Mouse (Mus musculus) hindbrain, embryonic 11.5 days (tissue): ENCODE results near the gene Gm20388. TPM values are rescaled to one million over a fixed set of nuclear protein-coding genes. Genes with fewer than 3 reads are reported as not detected.
A peak's percentile ranks its signal among the peaks of the same experiment; 100 is the strongest.

Source experiments
- ATAC-seq: fragments of 200-750 bp; cut with Nextera tagmentation; 2 replicates; pipeline ENCODE4 v1.8.0; 2017; ENCODE audit warnings: mild to moderate bottlenecking, moderate TSS enrichment, moderate library complexity; ENCODE audit not compliant: low FRiP score
- DNase-seq: peaks from one replicate; pipeline ENCODE4 v3.0.0-alpha.2; 2015; ENCODE audit warnings: low spot score
- H3K27ac ChIP-seq: fragments of 300-500 bp; sonication (generic); 2 replicates; pipeline ENCODE4 v1.5.1; 2014; ENCODE audit warnings: mild to moderate bottlenecking, low read depth, low read length
- H3K27me3 ChIP-seq: fragments of 300-500 bp; sonication (generic); 2 replicates; pipeline ENCODE4 v1.6.1; 2014; ENCODE audit warnings: mild to moderate bottlenecking, low read length, moderate library complexity, mixed read lengths; ENCODE audit not compliant: control insufficient read depth, insufficient read depth
- H3K36me3 ChIP-seq: fragments of 300-500 bp; sonication (generic); 2 replicates; pipeline ENCODE4 v1.6.1; 2014; ENCODE audit warnings: mild to moderate bottlenecking, low read length, moderate library complexity, mixed read lengths; ENCODE audit not compliant: control insufficient read depth, insufficient read depth
- H3K4me1 ChIP-seq: fragments of 300-500 bp; sonication (generic); replicated peaks from 2 replicates; pipeline ENCODE4 v1.6.1; 2014; ENCODE audit warnings: low read length, mixed read lengths; ENCODE audit not compliant: control insufficient read depth, insufficient read depth
- H3K4me2 ChIP-seq: fragments of 300-500 bp; sonication (generic); replicated peaks from 2 replicates; pipeline ENCODE4 v1.6.1; 2014; ENCODE audit warnings: mild to moderate bottlenecking, low read depth, low read length
- H3K4me3 ChIP-seq: fragments of 300-500 bp; sonication (generic); 2 replicates; pipeline ENCODE4 v1.5.1; 2014; ENCODE audit warnings: low read depth, low read length
- H3K9ac ChIP-seq: fragments of 300-500 bp; sonication (generic); 2 replicates; pipeline ENCODE4 v1.6.1; 2014; ENCODE audit warnings: low read depth, low read length
- H3K9me3 ChIP-seq: fragments of 300-500 bp; sonication (generic); 2 replicates; pipeline ENCODE4 v1.6.1; 2016; ENCODE audit warnings: low read length; ENCODE audit not compliant: control insufficient read depth
- WGBS: fragments of 180-500 bp; shearing (Covaris S2); extraction: QIAGEN DNeasy Blood & Tissue Kit; methylation state at CpG from one replicate; pipeline ENCODE4 v1.1.7; 2014; 5-methylcytosine and 5-hydroxymethylcytosine counted together
- polyA plus RNA-seq: library from polyadenylated mRNA; unstranded; fragments of >200 nt; fragmentation: Nextera tagmentation; extraction: Ambion mirVana; gene quantifications from 2 replicates; pipeline ENCODE4 v1.2.1, GENCODE M21; 2014

The Gm20388 gene
- polyA plus RNA-seq, 1 experiment from 2014 or later: 11.8 TPM

DNA sequence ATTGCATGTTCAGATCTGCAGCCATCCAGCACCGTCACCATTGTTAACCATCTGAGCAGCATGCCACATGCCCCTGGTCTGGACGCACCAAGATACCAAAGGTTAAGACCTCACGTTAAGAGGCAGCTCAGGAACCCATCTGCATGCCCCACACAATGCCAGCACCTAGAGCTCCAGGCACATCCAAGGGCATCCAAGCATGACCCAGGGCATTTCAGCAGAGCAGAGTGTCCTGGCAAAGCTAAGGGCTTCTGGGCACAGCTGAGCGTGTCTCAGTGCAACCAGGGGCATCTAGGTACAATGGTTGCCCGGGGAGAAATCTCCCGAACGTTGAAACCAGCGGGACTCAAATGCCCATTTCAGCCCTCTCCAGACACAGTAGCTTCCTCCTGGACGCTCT is 2690.0 kb downstream of the Gm20388 start:
- Histone ChIP-seq H3K9me3 (no peaks in the 10 kb centered on the region), H3K27me3 (no peaks in the 10 kb centered on the region), H3K27ac (no peak overlapping the region), H3K4me1 (no peaks in the 10 kb centered on the region), H3K4me3 (no peak overlapping the region), H3K4me2 (no peak overlapping the region), H3K9ac (no peak overlapping the region), H3K36me3 (no peaks in the 10 kb centered on the region)
- ATAC-seq (no peak), DNase-seq (no peak)
- WGBS: 94% methylated on average over 9 of the region's 9 CpGs

DNA sequence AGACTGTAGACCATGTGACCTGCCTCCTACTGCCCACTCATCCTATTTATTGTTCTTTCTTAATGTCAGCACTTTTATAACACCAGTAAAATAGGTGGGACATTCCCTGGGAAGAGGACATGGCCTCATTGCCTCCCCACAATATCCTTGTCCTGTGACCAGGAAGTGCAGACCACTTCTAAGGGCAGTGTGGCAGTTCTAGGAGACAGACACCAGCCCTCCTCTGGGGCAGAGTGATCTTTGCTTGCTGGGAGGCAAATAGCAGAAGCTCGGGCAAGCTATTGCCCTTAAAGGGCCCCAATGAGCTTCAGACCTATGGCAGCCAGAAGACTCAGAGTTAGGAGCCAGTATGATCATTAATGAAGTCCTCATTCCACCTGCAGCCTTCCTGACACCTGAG is 2694.0 kb downstream of the Gm20388 start:
- H3K9ac ChIP-seq: no peak overlapping the region
- DNase-seq (no peak), ATAC-seq (no peak)
- H3K4me3 ChIP-seq: no peak overlapping the region
- no peaks in the 10 kb centered on the region for H3K36me3 ChIP-seq
- H3K27me3 ChIP-seq: no peaks in the 10 kb centered on the region
- no peak overlapping the region for H3K27ac ChIP-seq
- H3K9me3 ChIP-seq: no peaks in the 10 kb centered on the region
- H3K4me1 ChIP-seq: no peaks in the 10 kb centered on the region
- H3K4me2 ChIP-seq: no peak overlapping the region
- 89% methylated on average over 1 of the region's 1 CpGs for WGBS

DNA sequence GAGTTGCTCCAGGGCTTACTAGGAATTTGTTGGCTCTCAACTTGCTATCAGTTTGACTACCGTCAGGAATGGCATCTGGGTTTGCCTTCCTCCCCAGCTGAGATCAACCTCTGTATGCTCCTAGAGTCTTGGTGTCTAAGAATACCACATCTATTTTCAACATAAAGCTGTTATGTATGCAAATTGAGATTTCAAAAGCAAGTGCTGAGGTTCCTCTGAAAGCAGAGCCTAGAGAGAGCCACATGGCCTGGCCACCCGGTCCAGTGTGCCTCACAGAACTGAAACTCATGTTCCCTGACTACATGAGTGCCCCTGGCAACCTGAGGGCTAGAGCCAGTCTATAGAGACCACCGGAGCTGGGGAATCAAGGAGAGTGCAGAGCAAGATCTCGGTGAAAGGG is 2694.7 kb downstream of the Gm20388 start:
- Histone ChIP-seq H3K27me3 (no peaks in the 10 kb centered on the region), H3K4me1 (no peaks in the 10 kb centered on the region), H3K4me2 (no peak overlapping the region), H3K36me3 (no peaks in the 10 kb centered on the region), H3K9me3 (no peaks in the 10 kb centered on the region), H3K27ac (no peak overlapping the region), H3K9ac (no peak overlapping the region), H3K4me3 (no peak overlapping the region)
- no peak for ATAC-seq
- DNase-seq: no peak
- 82% methylated on average over 4 of the region's 4 CpGs for WGBS

DNA sequence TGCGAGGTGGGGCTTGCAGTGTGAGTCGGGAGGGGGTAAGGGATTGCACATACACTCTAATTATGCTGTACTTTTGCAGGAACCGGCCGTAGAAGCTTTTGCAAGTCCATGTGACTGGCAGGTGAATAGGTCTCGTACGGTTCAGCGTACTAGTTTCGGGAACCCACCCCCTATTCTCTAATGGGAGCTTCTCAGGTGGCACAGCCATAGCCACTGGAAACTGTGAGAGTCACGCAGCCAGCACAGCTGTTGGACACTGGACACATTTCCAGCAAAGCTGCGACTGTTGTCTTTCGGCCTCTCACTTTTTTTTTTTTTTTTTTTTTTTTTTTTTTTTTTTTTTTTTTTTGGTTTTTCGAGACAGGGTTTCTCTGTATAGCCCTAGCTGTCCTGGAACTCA is 2696.2 kb downstream of the Gm20388 start:
- Histone ChIP-seq H3K9me3 (no peaks in the 10 kb centered on the region), H3K9ac (no peak overlapping the region), H3K4me1 (peaks cover 2% of the 10 kb centered on the region; the same call in 1 of the 2 replicates), H3K36me3 (no peaks in the 10 kb centered on the region), H3K27ac (no peak overlapping the region), H3K4me2 (no peak overlapping the region), H3K27me3 (no peaks in the 10 kb centered on the region), H3K4me3 (no peak overlapping the region)
- 88% methylated on average over 11 of the region's 12 CpGs for WGBS
- DNase-seq (no peak), ATAC-seq (no peak)

DNA sequence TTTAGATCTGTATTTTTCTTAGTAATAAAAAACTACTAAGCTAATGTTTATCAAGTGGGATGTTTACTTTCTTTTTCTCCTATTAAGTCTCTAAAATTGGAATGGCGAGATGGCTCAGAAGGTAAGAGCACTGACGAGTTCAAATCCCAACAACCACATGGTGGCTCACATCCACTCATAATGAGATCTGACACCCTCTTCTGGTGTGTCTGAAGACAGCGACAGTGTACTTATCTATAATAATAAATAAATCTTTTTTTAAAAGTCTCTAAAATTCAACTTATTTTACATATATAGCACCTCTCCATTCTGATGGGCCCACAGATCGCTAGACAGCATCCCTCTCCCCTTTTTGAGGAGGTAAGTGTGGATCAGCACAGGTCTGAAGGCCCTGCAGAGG is 2699.6 kb downstream of the Gm20388 start:
- ATAC-seq (no peak), DNase-seq (no peak)
- Histone ChIP-seq H3K4me2 (peak overlapping the region; percentile 93; the same call in 1 of the 2 replicates), H3K9me3 (no peaks in the 10 kb centered on the region), H3K27ac (no peak overlapping the region), H3K36me3 (no peaks in the 10 kb centered on the region), H3K27me3 (no peaks in the 10 kb centered on the region), H3K4me1 (peaks cover 2% of the 10 kb centered on the region; the same call in 1 of the 2 replicates), H3K9ac (no peak overlapping the region), H3K4me3 (no peak overlapping the region)
- WGBS: 61% methylated on average over 4 of the region's 4 CpGs

DNA sequence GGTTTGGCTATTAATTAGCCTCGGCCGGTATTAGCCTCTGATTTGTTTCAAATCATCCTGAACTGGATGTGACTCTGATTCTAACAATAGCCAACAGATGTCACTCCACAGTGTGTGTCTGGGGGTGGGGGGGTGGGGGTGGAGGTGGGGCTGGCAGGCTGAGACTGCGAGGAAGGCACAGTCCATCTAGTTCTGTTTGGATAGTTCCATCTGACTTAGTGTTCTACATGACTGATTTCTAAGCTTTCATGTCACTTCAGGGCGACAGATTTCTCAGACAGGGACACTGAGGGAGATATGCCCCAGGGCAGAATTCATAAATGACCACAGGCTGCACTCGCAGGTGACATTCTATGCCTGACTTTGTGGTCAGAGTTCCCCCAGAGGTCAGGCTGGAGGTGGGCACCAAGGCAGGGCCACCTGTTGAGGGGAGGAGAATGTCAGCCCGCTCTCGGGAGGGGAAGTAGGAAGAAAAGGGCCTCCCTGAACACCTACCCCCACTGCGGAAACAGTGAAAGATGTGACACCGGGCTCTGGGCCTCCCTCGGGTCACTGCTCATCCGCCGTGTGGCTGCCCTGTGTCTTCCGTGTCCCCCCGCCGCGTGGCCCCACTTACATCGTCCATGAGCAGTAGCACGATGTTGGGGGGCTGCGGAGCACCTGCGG is 2700.1 kb downstream of the Gm20388 start:
- ATAC-seq: peak; percentile 15

DNA sequence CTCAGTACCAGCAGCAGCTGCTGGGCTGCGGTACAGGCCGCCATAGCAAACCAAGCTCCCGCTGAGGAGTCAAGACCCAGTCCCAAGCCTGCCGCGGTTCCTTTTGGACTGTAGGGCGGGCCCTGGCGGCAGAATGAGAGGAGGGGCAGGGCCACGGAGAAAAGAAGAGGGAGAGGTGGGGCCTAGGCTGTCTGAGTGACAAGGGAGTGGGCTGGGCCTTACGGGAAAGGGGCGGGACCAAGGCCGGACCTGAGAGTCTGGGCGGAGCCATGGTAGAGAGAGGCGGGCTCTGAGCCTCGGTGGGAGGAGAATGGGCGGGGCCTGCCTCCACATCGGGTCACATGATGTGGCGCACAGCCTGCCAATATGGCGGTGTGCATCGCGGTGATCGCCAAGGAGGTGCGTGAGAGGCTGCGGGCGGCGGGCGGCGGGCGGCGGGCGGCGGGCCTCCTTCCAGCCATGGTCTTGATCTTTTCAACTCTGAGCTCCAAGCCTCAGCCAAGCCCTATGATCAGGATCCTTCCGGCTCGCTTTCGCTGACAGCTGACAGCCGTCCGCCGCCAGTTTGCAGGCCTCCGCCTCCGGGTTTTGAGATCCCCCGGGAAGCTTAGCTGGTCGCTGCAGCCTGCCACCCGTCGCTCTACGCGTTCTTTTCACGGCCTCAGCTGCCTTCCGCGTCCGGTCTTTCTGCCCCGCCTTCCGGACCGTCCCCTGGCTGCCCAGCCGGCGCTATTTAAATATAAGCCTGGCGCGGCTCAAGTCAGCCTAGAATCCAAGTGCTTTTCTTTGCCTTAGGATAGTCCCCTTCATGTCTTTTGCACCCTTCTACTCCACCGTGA is 2700.9 kb downstream of the Gm20388 start, which contains the start of the genes Galns and Trappc2l:
TSS of gene Galns (minus strand) at position 169 of the 839 bp plus-strand sequence.
TSS of gene Trappc2l (plus strand) at position 346 of the 839 bp plus-strand sequence.
- ATAC-seq (peak; percentile 96), DNase-seq (peak; percentile 99)
- Histone ChIP-seq H3K9ac (peak within 1 kb of the TSS; percentile 70), H3K4me3 (peak within 1 kb of the TSS; percentile 66), H3K27me3 (no peaks in the 10 kb centered on the region), H3K4me1 (peaks cover 2% of the 10 kb centered on the region; the same call in 1 of the 2 replicates), H3K27ac (peak within 1 kb of the TSS; percentile 77), H3K9me3 (no peaks in the 10 kb centered on the region), H3K36me3 (no peaks in the 10 kb centered on the region), H3K4me2 (peak within 1 kb of the TSS; percentile 93)
- under 1% methylated on average over 43 of the region's 57 CpGs for WGBS

More for the DNA sequence above, 2700.1 kb downstream of the Gm20388 start:
- Histone ChIP-seq H3K4me3 (peak overlapping the region; percentile 66), H3K9me3 (no peaks in the 10 kb centered on the region), H3K4me2 (peak overlapping the region; percentile 93), H3K36me3 (no peaks in the 10 kb centered on the region), H3K27ac (peak overlapping the region; percentile 60), H3K27me3 (no peaks in the 10 kb centered on the region), H3K9ac (peak overlapping the region; percentile 70), H3K4me1 (peaks cover 2% of the 10 kb centered on the region; the same call in 1 of the 2 replicates)
- DNase-seq: no peak
- WGBS: 5% methylated on average over 20 of the region's 20 CpGs

DNA sequence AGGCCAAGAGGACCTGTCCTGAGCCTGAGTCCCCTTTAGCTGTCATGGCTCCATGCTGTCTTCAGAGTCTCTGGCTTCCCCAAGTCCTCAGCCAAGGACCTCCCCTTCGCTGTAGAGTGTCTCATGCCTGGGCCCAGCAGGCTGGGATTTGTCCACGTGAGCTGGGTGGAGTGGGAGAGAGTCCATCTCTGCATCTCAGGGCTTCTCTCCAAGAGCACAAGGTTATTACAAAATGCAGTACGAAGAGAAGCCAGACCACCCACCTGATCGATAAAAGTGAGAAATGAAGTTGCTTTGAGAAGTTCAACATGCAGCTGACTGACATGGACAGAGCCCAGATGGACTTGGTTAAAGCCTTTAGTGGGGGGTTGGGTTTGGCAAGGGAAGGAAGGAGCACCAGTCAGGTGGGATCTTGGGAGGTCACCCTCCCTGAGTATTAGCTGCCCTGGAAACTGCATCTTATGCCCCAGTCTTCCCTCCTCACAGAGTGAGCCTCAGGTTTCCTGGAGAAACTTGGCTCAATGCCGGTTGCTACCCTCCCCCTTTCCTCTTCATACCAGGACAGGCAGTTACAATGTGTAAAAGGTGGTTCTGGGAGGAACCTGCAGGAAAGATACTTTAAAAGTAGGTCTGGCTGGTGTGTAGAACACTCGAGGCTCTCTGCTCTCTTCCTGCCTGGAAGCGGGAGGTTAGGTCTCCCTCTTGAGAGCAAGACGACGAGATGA is 2705.7 kb downstream of the Gm20388 start:
- Histone ChIP-seq H3K9ac (no peak overlapping the region), H3K4me3 (no peak overlapping the region), H3K4me2 (no peak overlapping the region), H3K27me3 (no peaks in the 10 kb centered on the region), H3K9me3 (no peaks in the 10 kb centered on the region), H3K27ac (no peak overlapping the region), H3K4me1 (no peaks in the 10 kb centered on the region), H3K36me3 (no peaks in the 10 kb centered on the region)
- ATAC-seq: no peak
- no peak for DNase-seq
- WGBS: 71% methylated on average over 9 of the region's 9 CpGs
